Mouse (Mus musculus) spleen, adult 2 months (tissue): ENCODE measurements around the gene Timm10. TPM values are rescaled to one million over a fixed set of nuclear protein-coding genes. Genes with fewer than 3 reads are reported as not detected.

Source experiments
- DNase-seq, 2 experiments: peaks; one replicate each; pipeline versions ENCODE4 v3.0.0 to v3.0.0-alpha.2; 2012 to 2021; ENCODE audit warnings: low spot score in 2 of 2, low read depth in 1 of 2
- H3K27ac ChIP-seq: fragments of 200-500 bp; 2 replicates; pipeline ENCODE4 v1.5.1; 2012; ENCODE audit warnings: low read length, inconsistent platforms; ENCODE audit not compliant: insufficient read depth
- H3K27me3 ChIP-seq: fragments of 200-500 bp; 2 replicates; pipeline ENCODE4 v1.6.1; 2012; ENCODE audit warnings: mild to moderate bottlenecking, moderate library complexity, low read length, inconsistent platforms; ENCODE audit not compliant: control insufficient read depth, insufficient read depth
- H3K36me3 ChIP-seq: fragments of 200-500 bp; 2 replicates; pipeline ENCODE4 v1.6.1; 2012; ENCODE audit warnings: mild to moderate bottlenecking, low read length, inconsistent platforms; ENCODE audit not compliant: control insufficient read depth, insufficient read depth
- H3K4me1 ChIP-seq: fragments of 200-500 bp; 2 replicates; pipeline ENCODE4 v1.6.1; 2011; ENCODE audit warnings: inconsistent platforms; ENCODE audit not compliant: control insufficient read depth, insufficient read depth, insufficient read length
- H3K4me3 ChIP-seq: fragments of 200-500 bp; 2 replicates; pipeline ENCODE4 v1.5.1; 2011; ENCODE audit warnings: mild to moderate bottlenecking, inconsistent platforms; ENCODE audit not compliant: insufficient read depth, insufficient read length; ENCODE audit errors: extremely low read depth
- CTCF ChIP-seq: fragments of 200-500 bp; IDR thresholded peaks from 2 replicates; pipeline ENCODE4 v1.5.1; 2011; ENCODE audit warnings: mild to moderate bottlenecking, inconsistent platforms; ENCODE audit not compliant: insufficient read depth, insufficient read length, insufficient replicate concordance; ENCODE audit errors: extremely low read depth
- POLR2A ChIP-seq: fragments of 200-500 bp; IDR thresholded peaks from 2 replicates; pipeline ENCODE4 v1.6.1; 2011; ENCODE audit warnings: low read depth, low read length, inconsistent platforms
- WGBS: fragments of 180-500 bp; shearing (Covaris S2); methylation state at CpG from one replicate; pipeline ENCODE4 v1.1.7; 2018; 5-methylcytosine and 5-hydroxymethylcytosine counted together
- polyA plus RNA-seq: library from polyadenylated mRNA; depleted of rRNA; stranded (reverse); fragments of >200 nt; gene quantifications from 2 replicates; pipeline ENCODE4 v1.2.3, GENCODE M21; 2012

Gene Timm10
- polyA plus RNA-seq, 1 experiment: 19.0 TPM

GRCm38 (mm10) chr2:84792516-84792915 lies 34.3 kb upstream of the Timm10 start:
- Histone ChIP-seq H3K36me3 (no peaks in the 10 kb centered on the region), H3K4me3 (no peak overlapping the region), H3K4me1 (no peaks in the 10 kb centered on the region), H3K27ac (no peak overlapping the region), H3K27me3 (no peaks in the 10 kb centered on the region)
- no peak for TF ChIP-seq CTCF
- no peak for TF ChIP-seq POLR2A
- DNase-seq: no peak
- WGBS: 92% methylated on average over 3 of the region's 3 CpGs

- no peak overlapping the region for H3K27ac ChIP-seq
- no peaks in the 10 kb centered on the region for H3K4me1 ChIP-seq
- no peaks in the 10 kb centered on the region for H3K27me3 ChIP-seq
- TF ChIP-seq CTCF (no peak), POLR2A (no peak)
- WGBS: 75% methylated on average over 3 of the region's 3 CpGs
- no peak for DNase-seq
- no peaks in the 10 kb centered on the region for H3K36me3 ChIP-seq
- no peak overlapping the region for H3K4me3 ChIP-seq
Measured at GRCm38 (mm10) chr2:84793154-84793553, 33.6 kb upstream of the Timm10 start.

- no peak for TF ChIP-seq CTCF
- no peak for TF ChIP-seq POLR2A
- Histone ChIP-seq H3K36me3 (no peaks in the 10 kb centered on the region), H3K4me3 (no peak overlapping the region), H3K27me3 (no peaks in the 10 kb centered on the region), H3K27ac (no peak overlapping the region), H3K4me1 (no peaks in the 10 kb centered on the region)
- DNase-seq: no peak
- WGBS: 59% methylated on average over 3 of the region's 3 CpGs
Measured at GRCm38 (mm10) chr2:84793871-84794270, 32.9 kb upstream of the Timm10 start.

GRCm38 (mm10) chr2:84797833-84798492 lies 28.8 kb upstream of the Timm10 start:
- H3K27ac ChIP-seq: peak overlapping the region; percentile 58; the same call in 1 of the 2 replicates
- no peak for TF ChIP-seq POLR2A
- peak; percentile 60; the same call in 1 of the 2 replicates for TF ChIP-seq CTCF
- no peaks in the 10 kb centered on the region for H3K27me3 ChIP-seq
- 10% methylated on average over 13 of the region's 13 CpGs for WGBS
- peak; percentile 53 to 65 for DNase-seq
- no peaks in the 10 kb centered on the region; the same call in 1 of the 2 replicates for H3K4me1 ChIP-seq
- no peaks in the 10 kb centered on the region for H3K36me3 ChIP-seq
- peak overlapping the region; percentile 78 for H3K4me3 ChIP-seq

GRCm38 (mm10) chr2:84798493-84798921 lies 28.3 kb upstream of the Timm10 start, which contains the start of gene Ube2l6:
TSS of gene Ube2l6 (plus strand) at chr2:84798828.
- Histone ChIP-seq H3K36me3 (no peaks in the 10 kb centered on the region), H3K4me3 (peak within 1 kb of the TSS; percentile 78), H3K27me3 (no peaks in the 10 kb centered on the region), H3K4me1 (no peaks in the 10 kb centered on the region; the same call in 1 of the 2 replicates), H3K27ac (peak within 1 kb of the TSS; percentile 58; the same call in 1 of the 2 replicates)
- TF ChIP-seq CTCF (no peak), POLR2A (no peak)
- WGBS: under 1% methylated on average over 21 of the region's 21 CpGs
- DNase-seq: peak in 1 of 2 experiments; percentile 56

- peak; percentile 54 to 59 for DNase-seq
- no peaks in the 10 kb centered on the region; the same call in 1 of the 2 replicates for H3K36me3 ChIP-seq
- no peaks in the 10 kb centered on the region; the same call in 1 of the 2 replicates for H3K4me1 ChIP-seq
- WGBS: under 1% methylated on average over 16 of the region's 16 CpGs
- peak overlapping the region; percentile 58; the same call in 1 of the 2 replicates for H3K27ac ChIP-seq
- H3K4me3 ChIP-seq: peak overlapping the region; percentile 78
- TF ChIP-seq CTCF (peak; percentile 12; the same call in 1 of the 2 replicates), POLR2A (no peak)
- H3K27me3 ChIP-seq: no peaks in the 10 kb centered on the region
Measured at GRCm38 (mm10) chr2:84799041-84799561, 27.7 kb upstream of the Timm10 start.
